Mouse (Mus musculus): ENCODE results near the gene E130308A19Rik.

Gene E130308A19Rik

GRCm38 (mm10) chr4:59684306-59684705 is 58.3 kb downstream of the E130308A19Rik start:
- no peak for DNase-seq (ENCODE audit: low spot score)

DNA sequence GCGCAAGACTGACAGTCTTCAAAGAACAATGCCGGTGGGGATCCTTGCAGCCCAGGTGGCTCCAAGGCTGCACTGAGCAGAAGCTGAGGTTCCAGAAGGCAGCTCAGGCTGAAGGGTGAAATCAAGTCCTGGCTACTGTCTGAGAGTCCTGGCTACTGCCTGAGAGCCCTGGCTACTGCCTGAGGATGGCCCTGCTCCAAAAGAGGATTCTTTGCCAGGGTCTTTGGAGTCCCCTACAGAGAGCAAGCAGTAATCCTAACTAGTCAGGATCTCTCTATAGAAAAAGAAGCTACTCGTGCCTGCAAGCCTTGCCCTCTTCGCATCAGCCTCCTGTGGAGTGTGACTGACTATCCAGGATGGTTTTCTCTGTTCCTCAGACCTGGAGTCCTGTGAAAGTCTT is 60.7 kb downstream of the E130308A19Rik start:
- DNase-seq (ENCODE audit: low spot score): no peak

GRCm38 (mm10) chr4:59689055-59689454 is 63.0 kb downstream of the E130308A19Rik start:
- DNase-seq (ENCODE audit: low spot score): no peak

DNA sequence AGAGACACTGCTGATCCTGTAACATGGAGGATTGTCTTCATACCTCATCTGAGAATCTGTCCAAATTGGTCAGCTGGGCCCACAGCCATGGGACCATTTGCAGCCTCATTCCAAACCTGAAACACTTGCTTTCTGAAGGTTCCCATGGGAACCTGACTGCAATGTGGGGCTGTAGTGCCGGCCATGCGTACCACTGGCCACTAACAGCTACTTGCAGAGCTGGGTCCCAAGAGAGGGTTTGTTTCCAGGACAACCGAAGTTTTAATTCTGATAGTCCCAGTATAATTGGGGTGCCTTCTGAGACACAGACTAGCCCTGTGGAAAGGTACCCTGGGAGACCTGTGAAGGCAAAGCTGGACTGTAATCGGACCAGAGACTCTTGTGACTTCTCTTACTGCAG is 64.1 kb downstream of the E130308A19Rik start:
- DNase-seq (ENCODE audit: low spot score): no peak

DNA sequence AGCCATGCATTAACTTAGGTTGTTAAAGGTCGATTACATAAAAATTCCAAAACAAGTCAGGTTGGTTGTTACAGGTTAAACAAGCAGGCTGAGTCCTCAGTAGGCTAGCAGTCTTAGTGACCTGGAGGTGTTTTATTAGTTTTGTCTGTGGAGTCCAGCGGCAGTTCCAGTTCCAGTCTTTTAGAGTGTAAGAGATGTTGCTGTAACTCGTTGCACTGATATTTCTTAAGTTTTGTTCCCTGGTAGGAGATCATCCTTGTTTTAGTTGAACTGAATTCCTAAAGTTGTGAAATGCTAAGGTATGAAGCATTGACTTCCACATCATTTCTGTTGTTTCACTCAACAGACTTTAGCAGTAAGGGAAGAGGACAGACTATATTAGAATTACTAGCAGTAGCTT is 70.8 kb downstream of the E130308A19Rik start:
- no peak for DNase-seq (ENCODE audit: low spot score)

- DNase-seq (ENCODE audit: low spot score): no peak
Measured at GRCm38 (mm10) chr4:59697869-59698268, 71.9 kb downstream of the E130308A19Rik start.

DNA sequence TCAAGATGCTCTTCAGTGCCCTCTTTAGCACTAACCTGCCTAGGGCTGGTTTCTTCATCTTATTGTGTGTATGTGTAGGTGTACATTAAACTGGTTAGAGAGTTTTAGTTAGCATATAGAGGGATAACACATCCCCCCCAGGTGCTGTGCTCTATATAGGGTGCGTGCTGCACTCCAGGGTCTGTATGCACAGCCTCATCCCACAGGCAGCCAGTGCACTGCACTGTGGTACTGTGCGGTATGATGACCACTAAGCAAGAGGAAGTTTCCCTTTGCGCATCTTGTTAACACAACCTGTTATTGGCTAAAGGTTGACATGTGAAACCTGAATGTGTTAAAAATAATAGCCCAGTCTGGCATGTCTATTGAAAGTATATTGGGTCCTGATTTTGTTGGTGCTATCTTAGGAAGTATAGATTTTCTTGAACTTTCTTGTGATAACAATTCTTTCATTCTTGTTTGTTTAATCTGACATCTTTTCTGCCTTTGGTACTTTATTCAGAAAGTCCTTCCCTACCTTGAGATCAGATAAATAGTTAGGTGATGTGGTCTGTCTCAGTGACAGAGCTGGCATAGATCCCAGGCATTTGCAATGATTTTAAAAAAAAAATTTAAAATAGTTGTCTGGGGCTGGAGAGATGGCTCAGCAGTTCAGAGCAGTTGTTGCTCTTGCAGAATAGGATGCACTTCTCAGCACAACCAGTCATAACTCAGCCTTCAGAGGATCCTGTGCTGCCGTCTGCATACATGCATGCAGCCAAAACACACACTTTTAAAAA is 73.2 kb downstream of the E130308A19Rik start:
- DNase-seq (ENCODE audit: low spot score): no peak

DNA sequence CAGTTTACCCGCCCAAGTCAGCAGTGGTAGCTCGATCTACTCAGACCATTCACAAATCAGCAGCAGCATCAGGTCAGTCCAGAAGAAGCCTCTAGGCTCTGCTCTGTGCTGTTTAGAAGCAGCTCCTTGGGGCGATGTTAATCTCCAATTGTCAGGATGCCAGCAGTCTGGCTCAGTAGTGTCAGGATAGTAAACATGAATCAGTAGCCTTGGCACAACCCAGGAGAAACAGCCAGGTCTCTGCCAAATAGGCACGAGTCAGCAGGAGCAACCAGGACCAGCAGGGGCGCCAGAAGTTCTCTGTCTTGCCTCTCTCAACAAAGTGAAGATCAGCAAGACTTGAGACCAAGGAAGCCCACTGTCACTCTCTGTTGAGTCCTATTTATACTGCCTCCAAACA is 83.3 kb downstream of the E130308A19Rik start:
- DNase-seq (ENCODE audit: low spot score): no peak

DNA sequence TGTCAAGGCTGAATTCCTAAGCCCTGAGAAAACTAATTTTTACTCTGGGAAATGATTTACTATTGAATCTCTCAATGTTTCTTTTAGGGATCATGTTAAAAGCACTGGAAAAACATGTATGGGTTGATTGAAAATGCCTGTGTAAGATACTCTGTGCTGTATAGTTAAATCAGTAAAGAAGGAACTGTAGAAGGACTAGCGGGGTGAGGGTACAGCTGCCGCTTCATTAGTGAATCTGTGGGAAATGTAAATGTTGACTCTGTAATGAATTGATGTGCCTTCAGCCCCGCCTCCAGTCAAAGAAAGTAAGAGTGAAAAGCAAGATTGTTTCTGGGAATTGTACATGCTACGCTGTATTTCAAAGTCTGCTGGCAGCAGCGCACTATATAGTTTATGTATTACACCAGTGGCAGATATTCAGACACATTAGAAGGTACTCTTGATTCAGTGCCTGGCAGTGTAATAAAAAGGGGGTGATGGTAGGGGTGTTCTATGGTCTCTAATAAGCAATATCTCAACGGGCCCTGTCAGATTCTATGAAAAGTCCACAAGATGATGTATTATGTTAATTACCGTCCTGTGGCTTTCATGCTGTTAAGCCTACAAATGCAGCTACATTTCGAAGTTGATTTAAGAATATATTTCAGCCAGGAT is 84.9 kb downstream of the E130308A19Rik start:
- no peak for DNase-seq (ENCODE audit: low spot score)

DNA sequence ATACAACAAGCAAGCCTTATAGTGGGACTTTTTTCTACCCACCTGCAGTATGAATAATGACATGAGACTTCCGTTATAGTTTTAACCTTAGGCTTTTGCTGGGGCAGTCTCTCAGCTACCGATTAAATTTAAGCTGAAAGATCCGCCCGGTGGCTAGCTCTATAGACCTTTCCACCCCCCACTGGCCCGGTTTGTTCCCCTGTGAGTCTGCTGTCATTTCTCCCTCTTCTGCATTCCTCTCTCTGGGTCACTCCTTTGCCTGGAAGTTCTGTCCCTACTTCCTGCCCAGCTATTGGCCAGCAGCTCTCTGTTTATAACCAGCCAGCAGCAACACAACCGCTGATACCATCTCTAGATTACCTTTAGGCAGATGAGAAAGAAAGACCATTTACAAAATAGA is 86.4 kb downstream of the E130308A19Rik start:
- no peak for DNase-seq (ENCODE audit: low spot score)

- no peak for DNase-seq (ENCODE audit: low spot score)
Measured at GRCm38 (mm10) chr4:59712955-59713354, 86.9 kb downstream of the E130308A19Rik start.

GRCm38 (mm10) chr4:59714472-59714871 is 88.5 kb downstream of the E130308A19Rik start:
- no peak for DNase-seq (ENCODE audit: low spot score)

- no peak for DNase-seq (ENCODE audit: low spot score)
Measured at GRCm38 (mm10) chr4:59714926-59715325, 88.9 kb downstream of the E130308A19Rik start.

DNA sequence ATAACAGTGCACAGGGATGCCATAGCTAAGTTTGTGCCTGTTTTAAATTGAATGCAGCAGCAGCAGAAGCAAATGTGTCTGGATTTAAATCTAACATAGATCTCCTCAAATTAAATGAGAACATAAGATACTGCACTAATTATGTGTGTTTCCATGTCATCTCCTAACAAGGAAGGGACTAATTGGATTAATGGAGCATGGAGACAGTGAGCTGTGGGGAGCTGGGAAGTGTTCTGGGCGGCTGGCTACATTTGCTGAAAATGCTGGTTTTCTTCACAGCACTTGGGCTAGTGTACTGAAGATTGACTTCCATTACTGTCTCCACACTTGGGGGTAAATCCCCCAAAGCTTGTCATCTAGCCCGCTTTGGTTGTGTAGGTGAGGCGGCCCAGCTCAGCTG is 89.5 kb downstream of the E130308A19Rik start:
- no peak for DNase-seq (ENCODE audit: low spot score)

DNA sequence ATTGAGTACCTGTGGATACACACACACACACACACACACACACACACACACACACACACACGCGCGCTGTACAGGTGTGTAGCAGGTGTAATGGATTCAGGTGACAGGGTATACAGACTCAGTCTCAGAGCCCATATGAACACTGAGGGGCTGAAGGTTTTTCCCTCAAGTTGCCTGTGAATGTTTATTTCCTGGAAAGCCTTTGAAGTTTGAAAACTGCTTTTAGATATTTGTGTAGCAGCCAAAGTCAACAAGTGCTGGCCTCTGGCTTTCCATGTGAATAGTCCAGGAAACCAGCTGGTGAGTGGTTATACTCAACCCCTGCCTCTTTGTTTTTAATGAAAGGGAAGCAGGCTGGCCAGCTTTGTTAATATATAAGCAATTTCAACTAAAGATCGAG is 91.3 kb downstream of the E130308A19Rik start:
- no peak for DNase-seq (ENCODE audit: low spot score)

- DNase-seq (ENCODE audit: low spot score): no peak
Measured at GRCm38 (mm10) chr4:59718542-59718941, 92.5 kb downstream of the E130308A19Rik start.

- DNase-seq (ENCODE audit: low spot score): no peak
Measured at GRCm38 (mm10) chr4:59719481-59720355, 93.7 kb downstream of the E130308A19Rik start.

- no peak for DNase-seq (ENCODE audit: low spot score)
Measured at GRCm38 (mm10) chr4:59721811-59722210, 95.8 kb downstream of the E130308A19Rik start.

GRCm38 (mm10) chr4:59725579-59725978 is 99.6 kb downstream of the E130308A19Rik start:
- DNase-seq (ENCODE audit: low spot score): no peak

GRCm38 (mm10) chr4:59726501-59726900 is 100.5 kb downstream of the E130308A19Rik start:
- DNase-seq (ENCODE audit: low spot score): no peak

DNA sequence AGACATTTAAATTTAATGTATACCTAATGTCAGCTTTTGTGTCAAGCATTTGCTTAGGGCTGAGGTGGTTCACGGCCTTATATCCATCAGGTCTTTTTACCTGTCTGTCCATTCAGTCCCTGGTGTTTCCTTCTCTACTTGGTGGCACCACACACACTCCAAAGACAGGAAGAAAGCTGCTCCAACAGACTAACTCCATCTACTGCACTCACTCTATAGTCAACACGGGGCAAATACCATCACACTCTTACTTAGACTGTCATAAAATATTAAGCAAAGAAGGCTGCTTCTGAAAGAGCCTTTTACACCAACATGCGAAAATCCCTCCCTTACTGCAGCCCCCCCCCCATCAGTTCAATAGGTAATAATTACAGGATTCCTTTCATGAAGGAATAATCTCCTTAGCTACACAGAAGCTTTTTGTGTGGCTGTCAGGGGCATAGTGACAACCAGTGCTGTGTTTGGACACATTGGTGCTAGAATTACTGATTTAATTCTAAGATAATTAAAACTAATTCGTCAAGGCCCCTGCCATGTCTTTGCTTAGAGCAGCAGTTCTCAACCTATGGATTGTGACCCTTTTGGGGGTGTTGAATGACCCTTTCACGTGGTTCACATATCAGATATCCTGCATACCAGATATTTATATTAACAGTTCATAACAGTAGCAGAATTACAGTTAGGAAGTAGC is 101.3 kb downstream of the E130308A19Rik start:
- DNase-seq (ENCODE audit: low spot score): no peak

GRCm38 (mm10) chr4:59727878-59728261 is 101.9 kb downstream of the E130308A19Rik start:
- no peak for DNase-seq (ENCODE audit: low spot score)
